Mouse (Mus musculus) CH12.LX (cell line): ENCODE data around the gene Ptprs. TPM values are rescaled to one million over a fixed set of nuclear protein-coding genes. Genes with fewer than 3 reads are reported as not detected.

Source experiments
- DNase-seq: peaks from one replicate; pipeline ENCODE4 v3.0.0-alpha.2; 2013; ENCODE audit errors: extremely low read depth
- H3K27ac ChIP-seq: 2 replicates; pipeline ENCODE4 v1.5.1; 2012; ENCODE audit warnings: low read depth, mild to moderate bottlenecking, control low read depth, moderate library complexity; ENCODE audit not compliant: insufficient read depth
- H3K27me3 ChIP-seq: replicated peaks from 2 replicates; pipeline ENCODE3; 2012; ENCODE audit warnings: inconsistent platforms
- H3K36me3 ChIP-seq, 2 experiments: replicated peaks in 1 of 2; 2 replicates each; pipeline versions ENCODE3 to v1.6.1; 2012; ENCODE audit warnings: inconsistent platforms in 1 of 2, low read length in 1 of 2, mild to moderate bottlenecking in 1 of 2, mixed read lengths in 1 of 2, moderate library complexity in 1 of 2; ENCODE audit not compliant: control insufficient read depth in 1 of 2, insufficient read depth in 1 of 2
- H3K4me1 ChIP-seq, 2 experiments: 2 replicates each; pipeline ENCODE4 v1.6.1; 2012; ENCODE audit warnings: inconsistent platforms in 1 of 2, moderate library complexity in 1 of 2; ENCODE audit not compliant: insufficient read depth in 2 of 2, control insufficient read depth in 1 of 2
- H3K4me2 ChIP-seq: 2 replicates; pipeline ENCODE4 v1.6.1; 2012; ENCODE audit warnings: low read depth, mild to moderate bottlenecking, control low read depth; ENCODE audit not compliant: poor library complexity, insufficient read depth, severe bottlenecking
- H3K4me3 ChIP-seq, 3 experiments: fragments of 150-350 bp in 1 of 3; sonication (generic) in 1 of 3; replicated peaks in 1 of 3; 2 replicates each; pipeline versions ENCODE3 to v1.5.1; 2011 to 2012; ENCODE audit warnings: low read depth in 2 of 3, low read length in 2 of 3, mild to moderate bottlenecking in 2 of 3, moderate library complexity in 2 of 3, control low read depth in 1 of 3, improper control_type of control experiment in 1 of 3, inconsistent platforms in 1 of 3, mixed read lengths in 1 of 3; ENCODE audit not compliant: poor library complexity in 1 of 3
- H3K79me2 ChIP-seq: replicated peaks from 2 replicates; pipeline ENCODE4 v1.6.1; 2012; ENCODE audit warnings: mild to moderate bottlenecking, moderate library complexity; ENCODE audit not compliant: control insufficient read depth, poor library complexity, insufficient read depth, severe bottlenecking; ENCODE audit errors: extremely low read depth
- H3K9ac ChIP-seq: 2 replicates; pipeline ENCODE4 v1.6.1; 2012; ENCODE audit warnings: low read depth, mild to moderate bottlenecking, control low read depth, moderate library complexity; ENCODE audit not compliant: insufficient read depth
- H3K9me3 ChIP-seq: replicated peaks from 2 replicates; pipeline ENCODE3; 2012; ENCODE audit warnings: low read length, inconsistent platforms, mixed read lengths
- CHD2 ChIP-seq: IDR thresholded peaks from 2 replicates; pipeline ENCODE4 v1.6.1; 2011; ENCODE audit warnings: low read length, improper control_type of control experiment
- E2F4 ChIP-seq: IDR thresholded peaks from 2 replicates; pipeline ENCODE4 v1.6.1; 2011; ENCODE audit warnings: low read depth, low read length, improper control_type of control experiment; ENCODE audit not compliant: insufficient replicate concordance
- HCFC1 ChIP-seq: IDR thresholded peaks from 2 replicates; pipeline ENCODE4 v1.6.1; 2012; ENCODE audit warnings: low read depth, mild to moderate bottlenecking, inconsistent platforms, low read length, improper control_type of control experiment
- MAFK ChIP-seq: IDR thresholded peaks from 2 replicates; pipeline ENCODE4 v1.6.1; 2011; ENCODE audit warnings: low read length, improper control_type of control experiment; ENCODE audit not compliant: insufficient replicate concordance
- MEF2A ChIP-seq: IDR thresholded peaks from 2 replicates; pipeline ENCODE4 v1.6.1; 2014; ENCODE audit warnings: low read depth, mild to moderate bottlenecking, inconsistent platforms, low read length, improper control_type of control experiment, borderline replicate concordance
- MXI1 ChIP-seq: IDR thresholded peaks from 2 replicates; pipeline ENCODE4 v1.6.1; 2011; ENCODE audit warnings: mild to moderate bottlenecking, low read depth, low read length, improper control_type of control experiment
- NRF1 ChIP-seq: IDR thresholded peaks from 2 replicates; pipeline ENCODE4 v1.6.1; 2014; ENCODE audit warnings: low read depth, mild to moderate bottlenecking, inconsistent platforms, low read length, improper control_type of control experiment, moderate library complexity
- RCOR1 ChIP-seq: conservative IDR thresholded peaks from 2 replicates; pipeline ENCODE4 v1.6.1; 2012; ENCODE audit warnings: low read depth, mild to moderate bottlenecking, inconsistent platforms, low read length, improper control_type of control experiment
- SMC3 ChIP-seq: IDR thresholded peaks from 2 replicates; pipeline ENCODE4 v1.6.1; 2011; ENCODE audit warnings: low read depth, low read length, improper control_type of control experiment
- USF2 ChIP-seq: conservative IDR thresholded peaks from 2 replicates; pipeline ENCODE4 v1.6.1; 2011; ENCODE audit warnings: low read depth, low read length, improper control_type of control experiment
- ZC3H11A ChIP-seq: IDR thresholded peaks from 2 replicates; pipeline ENCODE4 v1.6.1; 2012; ENCODE audit warnings: low read depth, mild to moderate bottlenecking, inconsistent platforms, low read length, improper control_type of control experiment
- ZKSCAN1 ChIP-seq: IDR thresholded peaks from 2 replicates; pipeline ENCODE4 v1.6.1; 2012; ENCODE audit warnings: low read depth, inconsistent platforms, low read length, improper control_type of control experiment, borderline replicate concordance
- dilution Hi-C: fragments of 300-500 bp; cut with MboI; formaldehyde crosslinking; loops from 2 replicates; pipeline ENCODE4 v1.14.3; 2020; ENCODE audit warnings: low sequenced_read_pairs; ENCODE audit not compliant: extremely low pct_unique_long_range_greater_than_20kb, extremely low pct_ligation_motif_present
- in situ Hi-C: fragments of 300-500 bp; cut with MboI; formaldehyde crosslinking; loops from 3 replicates; pipeline ENCODE4 v1.14.3; 2019; ENCODE audit warnings: low sequenced_read_pairs, low pct_ligation_motif_present, low pct_unique_long_range_greater_than_20kb, mixed read lengths
- polyA plus RNA-seq: library from polyadenylated mRNA; unstranded; fragments of >175 nt; gene quantifications from 2 replicates; pipeline ENCODE4 v1.2.1, GENCODE M21; 2012; ENCODE audit warnings: low read depth; ENCODE audit not compliant: insufficient read length
- total RNA-seq, 2 experiments: library from RNA; depleted of rRNA; stranded (reverse); fragments of 300-350 nt in 1 of 2; fragments of >200 nt in 1 of 2; gene quantifications; 2 replicates each; pipeline ENCODE4 v1.2.3; 2012 to 2014

Gene Ptprs
- total and polyA plus RNA-seq, 3 experiments = 11.3 to 41.1 (median 27.0) TPM

GRCm38 (mm10) chr17:56522744-56523143, 46.5 kb upstream of the Ptprs start:
- DNase-seq = no peak
- H3K9me3 ChIP-seq = no peaks in the 10 kb centered on the region
- in situ Hi-C loops = no loop called here
- no peaks in the 10 kb centered on the region for H3K36me3 ChIP-seq
- H3K79me2 ChIP-seq = no peaks in the 10 kb centered on the region
- no peak for TF ChIP-seq E2F4
- no peak for TF ChIP-seq MEF2A
- TF ChIP-seq ZKSCAN1 = no peak
- no peak for TF ChIP-seq ZC3H11A
- no peak for TF ChIP-seq NRF1
- no peak for TF ChIP-seq HCFC1
- TF ChIP-seq, all 38 proteins: peak for 0
- Histone ChIP-seq H3K27me3 (peaks cover 54% of the 10 kb centered on the region), H3K4me1 (no peaks in the 10 kb centered on the region), H3K4me2 (no peak overlapping the region), H3K27ac (no peak overlapping the region), H3K9ac (no peak overlapping the region), H3K4me3 (no peak overlapping the region)
- dilution Hi-C loops = no loop called here

- dilution Hi-C loops (no loop called here), in situ Hi-C loops (no loop called here)
- DNase-seq = no peak
- peaks cover 24% of the 10 kb centered on the region for H3K9me3 ChIP-seq
- H3K9ac ChIP-seq = no peak overlapping the region
- H3K27me3 ChIP-seq = peaks cover 60% of the 10 kb centered on the region
- no peaks in the 10 kb centered on the region for H3K79me2 ChIP-seq
- no peaks in the 10 kb centered on the region for H3K36me3 ChIP-seq
- no peak overlapping the region for H3K4me2 ChIP-seq
- H3K4me1 ChIP-seq = no peaks in the 10 kb centered on the region
- no peak overlapping the region for H3K27ac ChIP-seq
- TF ChIP-seq SMC3 = no peak
- TF ChIP-seq MAFK = no peak
- TF ChIP-seq E2F4 = no peak
- TF ChIP-seq RCOR1 = no peak
- TF ChIP-seq USF2 = no peak
- H3K4me3 ChIP-seq = no peak overlapping the region
These were observed 39.6 kb upstream of the Ptprs start for GRCm38 (mm10) chr17:56515690-56516410.

- Histone ChIP-seq H3K4me2 (no peak overlapping the region), H3K9ac (no peak overlapping the region), H3K9me3 (peaks cover 28% of the 10 kb centered on the region), H3K79me2 (no peaks in the 10 kb centered on the region), H3K27ac (no peak overlapping the region), H3K4me3 (no peak overlapping the region), H3K4me1 (no peaks in the 10 kb centered on the region), H3K36me3 (no peaks in the 10 kb centered on the region), H3K27me3 (peaks cover 53% of the 10 kb centered on the region)
- in situ Hi-C loops = no loop called here
- dilution Hi-C loops = no loop called here
- no peak for TF ChIP-seq SMC3
- TF ChIP-seq CHD2 = no peak
- no peak for TF ChIP-seq MXI1
- no peak for DNase-seq
These were observed 38.6 kb upstream of the Ptprs start for GRCm38 (mm10) chr17:56514916-56515315.
